Mouse (Mus musculus) thymus, adult 2 months (tissue): ENCODE data around the gene Zbtb20. TPM values are rescaled to one million over a fixed set of nuclear protein-coding genes. Genes with fewer than 3 reads are reported as not detected.

ENCODE experiments used
- DNase-seq: peaks from one replicate; pipeline ENCODE4 v3.0.0; 2021
- H3K27ac ChIP-seq: fragments of 200-500 bp; 2 replicates; pipeline ENCODE4 v1.5.1; 2012; ENCODE audit warnings: low read length, control low read depth; ENCODE audit not compliant: control insufficient read depth, insufficient read depth
- H3K27me3 ChIP-seq: fragments of 200-500 bp; 2 replicates; pipeline ENCODE4 v1.6.1; 2012; ENCODE audit warnings: mild to moderate bottlenecking, low read length, moderate library complexity, mixed read lengths; ENCODE audit not compliant: control insufficient read depth, insufficient read depth
- H3K36me3 ChIP-seq: fragments of 200-500 bp; 2 replicates; pipeline ENCODE4 v1.6.1; 2012; ENCODE audit warnings: mild to moderate bottlenecking, low read length, moderate library complexity; ENCODE audit not compliant: control insufficient read depth, insufficient read depth
- H3K4me1 ChIP-seq: fragments of 200-500 bp; replicated peaks from 2 replicates; pipeline ENCODE4 v1.6.1; 2012; ENCODE audit warnings: low read length; ENCODE audit not compliant: control insufficient read depth, insufficient read depth
- H3K4me3 ChIP-seq: fragments of 200-500 bp; 2 replicates; pipeline ENCODE4 v1.5.1; 2012; ENCODE audit warnings: mild to moderate bottlenecking, low read length, control low read depth, moderate library complexity; ENCODE audit not compliant: control insufficient read depth, insufficient read depth
- CTCF ChIP-seq: fragments of 200-500 bp; IDR thresholded peaks from 2 replicates; pipeline ENCODE4 v1.5.1; 2012; ENCODE audit warnings: mild to moderate bottlenecking, control low read depth, low read length, moderate library complexity, borderline replicate concordance; ENCODE audit not compliant: control insufficient read depth, poor library complexity, insufficient read depth; ENCODE audit errors: extremely low read depth
- POLR2A ChIP-seq: fragments of 200-500 bp; IDR thresholded peaks from 2 replicates; pipeline ENCODE4 v1.6.1; 2012; ENCODE audit warnings: mild to moderate bottlenecking, low read length, control low read depth, moderate library complexity; ENCODE audit not compliant: control insufficient read depth, poor library complexity, insufficient read depth; ENCODE audit errors: extremely low read depth
- WGBS: fragments of 180-500 bp; shearing (Covaris S2); methylation state at CpG from one replicate; pipeline ENCODE4 v1.1.7; 2018; 5-methylcytosine and 5-hydroxymethylcytosine counted together
- polyA plus RNA-seq: library from polyadenylated mRNA; depleted of rRNA; stranded (reverse); fragments of >200 nt; gene quantifications from 2 replicates; pipeline ENCODE4 v1.2.3, GENCODE M21; 2012

Zbtb20 gene
- polyA plus RNA-seq, 1 experiment = 19.1 TPM

GRCm38 (mm10) chr16:43026351-43026750 is 150.7 kb downstream of the Zbtb20 start:
- H3K27ac ChIP-seq = no peak overlapping the region
- TF ChIP-seq POLR2A (no peak), CTCF (no peak)
- no peaks in the 10 kb centered on the region for H3K36me3 ChIP-seq
- no peak overlapping the region for H3K4me3 ChIP-seq
- no peaks in the 10 kb centered on the region for H3K4me1 ChIP-seq
- DNase-seq = no peak
- H3K27me3 ChIP-seq = no peaks in the 10 kb centered on the region
- 97% methylated on average over 2 of the region's 2 CpGs for WGBS

- H3K4me1 ChIP-seq = no peaks in the 10 kb centered on the region
- 90% methylated on average over 3 of the region's 3 CpGs for WGBS
- no peaks in the 10 kb centered on the region for H3K36me3 ChIP-seq
- H3K4me3 ChIP-seq = no peak overlapping the region
- DNase-seq = no peak
- H3K27me3 ChIP-seq = no peaks in the 10 kb centered on the region
- TF ChIP-seq CTCF (no peak), POLR2A (no peak)
- no peak overlapping the region for H3K27ac ChIP-seq
Observed at GRCm38 (mm10) chr16:43029243-43029642, 153.6 kb downstream of the Zbtb20 start.

- H3K27me3 ChIP-seq = no peaks in the 10 kb centered on the region
- no peak overlapping the region for H3K27ac ChIP-seq
- WGBS = 96% methylated on average over 6 of the region's 6 CpGs
Observed at GRCm38 (mm10) chr16:43035709-43036108, 160.0 kb downstream of the Zbtb20 start.

GRCm38 (mm10) chr16:43036510-43036909 is 160.8 kb downstream of the Zbtb20 start:
- 92% methylated on average over 5 of the region's 5 CpGs for WGBS
- Histone ChIP-seq H3K27me3 (no peaks in the 10 kb centered on the region), H3K4me1 (no peaks in the 10 kb centered on the region), H3K36me3 (no peaks in the 10 kb centered on the region), H3K4me3 (no peak overlapping the region), H3K27ac (no peak overlapping the region)
- DNase-seq = no peak
- TF ChIP-seq POLR2A (no peak), CTCF (no peak)

More at GRCm38 (mm10) chr16:43035709-43036108, 160.0 kb downstream of the Zbtb20 start:
- TF ChIP-seq POLR2A (no peak), CTCF (no peak)
- no peaks in the 10 kb centered on the region for H3K4me1 ChIP-seq
- DNase-seq = no peak
- H3K36me3 ChIP-seq = no peaks in the 10 kb centered on the region
- no peak overlapping the region for H3K4me3 ChIP-seq

GRCm38 (mm10) chr16:43037320-43037719 is 161.6 kb downstream of the Zbtb20 start:
- Histone ChIP-seq H3K4me1 (no peaks in the 10 kb centered on the region), H3K4me3 (no peak overlapping the region), H3K36me3 (no peaks in the 10 kb centered on the region), H3K27ac (no peak overlapping the region), H3K27me3 (no peaks in the 10 kb centered on the region)
- DNase-seq = no peak
- TF ChIP-seq CTCF (no peak), POLR2A (no peak)
- WGBS = 97% methylated on average over 4 of the region's 4 CpGs

GRCm38 (mm10) chr16:43045611-43046010 is 169.9 kb downstream of the Zbtb20 start:
- Histone ChIP-seq H3K36me3 (no peaks in the 10 kb centered on the region), H3K4me1 (no peaks in the 10 kb centered on the region), H3K27me3 (no peaks in the 10 kb centered on the region), H3K4me3 (no peak overlapping the region), H3K27ac (no peak overlapping the region)
- TF ChIP-seq POLR2A = no peak
- TF ChIP-seq CTCF = no peak
- DNase-seq = no peak

GRCm38 (mm10) chr16:43046686-43047085 is 171.0 kb downstream of the Zbtb20 start:
- WGBS = 100% methylated on average over 3 of the region's 3 CpGs
- no peak for TF ChIP-seq CTCF
- no peaks in the 10 kb centered on the region for H3K4me1 ChIP-seq
- DNase-seq = no peak
- no peaks in the 10 kb centered on the region for H3K36me3 ChIP-seq
- no peaks in the 10 kb centered on the region for H3K27me3 ChIP-seq
- H3K4me3 ChIP-seq = no peak overlapping the region
- H3K27ac ChIP-seq = no peak overlapping the region
